Mouse (Mus musculus): ENCODE data around the gene Rpl9-ps1. TPM values are rescaled to one million over a fixed set of nuclear protein-coding genes. Genes with fewer than 3 reads are reported as not detected.

Rpl9-ps1 gene
- not detected for total RNA-seq (2021)
- long read RNA-seq, experiment 1, result 0 reads
- long read RNA-seq, experiment 2, result 0 reads

DNA sequence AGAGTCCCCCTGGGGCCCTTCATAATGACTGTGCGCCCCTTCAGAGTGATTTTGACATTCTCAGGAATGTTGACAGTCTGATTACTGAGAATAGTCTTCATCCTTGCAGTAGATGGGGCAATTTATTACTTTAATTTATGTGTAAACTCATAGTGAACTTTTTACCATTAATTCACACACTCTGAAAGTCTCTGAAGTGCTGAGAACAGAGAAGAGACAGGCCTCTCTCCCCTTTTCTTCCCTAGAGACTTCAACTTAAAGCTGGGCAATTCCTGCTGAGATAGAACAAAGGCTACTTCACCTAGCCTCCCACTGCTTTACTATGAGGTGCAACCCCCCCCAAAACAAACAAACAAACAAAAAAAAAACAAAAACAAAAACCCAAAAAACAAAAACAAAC is at the start of gene Rpl9-ps1:
Rpl9-ps1 (minus strand) TSS at position 101 of the 400 bp plus-strand sequence.
- no peak for DNase-seq (ENCODE audit: low spot score in 2 of 2)

DNA sequence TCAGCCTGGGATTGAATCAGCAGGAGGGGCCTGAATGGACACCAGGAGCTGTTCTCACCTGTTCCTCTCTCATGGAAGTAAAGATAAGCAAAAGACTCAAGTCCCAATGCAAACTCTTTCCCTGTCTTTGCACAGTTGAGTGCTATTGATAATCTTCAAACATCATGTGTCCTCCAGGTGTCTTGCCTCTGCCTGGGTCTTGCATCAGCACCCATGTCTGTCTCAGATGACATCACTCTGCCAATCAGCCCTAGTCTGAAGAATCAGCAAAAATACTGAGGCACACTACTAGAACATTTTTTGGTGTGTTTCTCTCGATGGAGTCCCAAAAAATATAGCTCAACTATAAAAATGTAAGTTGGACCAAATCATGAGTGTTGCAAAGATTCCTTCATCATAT is 46.6 kb upstream of the Rpl9-ps1 start:
- no peak for DNase-seq (ENCODE audit: low spot score in 2 of 2)

DNA sequence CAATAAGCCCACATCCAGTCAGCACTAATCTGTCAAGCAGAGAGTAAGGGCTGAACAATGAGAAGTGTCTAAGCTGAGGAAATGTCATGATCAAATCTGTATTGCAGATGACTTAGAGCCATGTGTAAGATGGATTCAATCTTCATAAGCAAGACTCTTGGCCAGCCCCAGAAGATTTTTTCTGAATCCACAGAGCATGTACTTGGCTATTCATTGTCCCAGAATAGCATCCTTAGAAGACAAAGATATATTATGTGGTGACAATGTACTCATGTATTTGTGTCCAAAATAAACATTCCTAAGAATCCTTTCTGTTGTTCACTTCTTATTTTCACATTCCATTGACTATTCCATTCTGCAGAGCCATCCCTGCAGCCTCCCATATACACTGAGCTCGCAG is 44.5 kb upstream of the Rpl9-ps1 start:
- no peak for DNase-seq (ENCODE audit: low spot score in 2 of 2)

DNA sequence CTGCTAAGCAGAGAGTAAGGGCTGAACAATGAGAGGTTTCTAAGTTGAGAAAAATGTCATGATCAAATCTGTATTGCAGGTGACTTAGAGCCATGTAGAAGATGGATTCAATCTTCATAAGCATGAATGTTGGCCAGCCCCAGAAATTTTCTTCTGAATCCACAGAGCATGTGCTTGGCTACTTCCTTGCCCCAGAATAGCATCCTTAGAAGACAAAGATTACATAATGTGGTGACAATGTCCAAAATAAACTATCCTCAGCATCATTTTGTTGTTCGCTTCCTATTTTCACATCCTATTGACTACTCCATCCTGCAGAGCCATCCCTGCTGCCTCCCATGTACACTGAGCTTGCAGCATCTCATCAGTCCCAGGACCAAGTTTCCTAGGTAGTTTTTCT is 30.2 kb upstream of the Rpl9-ps1 start:
- no peak for DNase-seq (ENCODE audit: low spot score in 2 of 2)

DNA sequence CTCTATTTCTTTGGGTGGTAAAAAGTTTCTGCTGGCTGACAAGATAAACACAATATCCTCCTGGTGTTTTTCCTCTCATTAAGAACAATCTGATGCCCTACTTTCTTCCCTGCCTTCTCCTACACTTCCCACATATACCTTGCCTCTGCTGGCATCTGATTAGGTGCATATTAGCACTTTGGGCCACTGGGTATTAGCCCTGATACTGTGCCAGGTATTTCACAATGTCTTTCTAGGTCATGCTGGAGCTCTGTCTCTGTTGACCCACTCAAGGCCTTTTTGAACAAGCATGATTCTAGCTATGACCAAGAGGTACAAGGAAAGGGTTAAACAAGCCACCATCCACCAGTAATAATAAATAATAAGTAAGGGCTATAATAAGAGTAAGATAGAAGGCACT is 26.3 kb upstream of the Rpl9-ps1 start:
- DNase-seq (ENCODE audit: low spot score in 2 of 2), result no peak

DNA sequence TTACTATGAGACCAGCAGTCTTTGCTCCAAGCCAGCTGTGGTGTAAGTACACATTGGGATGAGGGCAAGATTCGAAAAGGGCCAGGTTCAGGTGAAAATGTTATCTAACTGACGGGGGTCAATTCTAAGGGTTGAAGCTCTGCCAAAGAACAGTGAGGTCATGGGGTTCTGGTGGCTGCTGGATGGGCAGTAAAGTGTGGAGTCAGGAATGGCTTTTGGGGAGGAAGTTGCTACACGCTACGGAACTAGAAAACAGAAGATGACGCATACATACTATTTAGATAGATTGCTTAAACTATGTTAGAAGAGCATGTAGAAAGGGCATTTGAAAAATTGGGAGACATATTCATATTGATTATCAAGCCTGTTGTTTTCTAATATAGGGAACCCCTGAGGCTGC is 18.1 kb upstream of the Rpl9-ps1 start:
- DNase-seq (ENCODE audit: low spot score in 2 of 2), result no peak

DNA sequence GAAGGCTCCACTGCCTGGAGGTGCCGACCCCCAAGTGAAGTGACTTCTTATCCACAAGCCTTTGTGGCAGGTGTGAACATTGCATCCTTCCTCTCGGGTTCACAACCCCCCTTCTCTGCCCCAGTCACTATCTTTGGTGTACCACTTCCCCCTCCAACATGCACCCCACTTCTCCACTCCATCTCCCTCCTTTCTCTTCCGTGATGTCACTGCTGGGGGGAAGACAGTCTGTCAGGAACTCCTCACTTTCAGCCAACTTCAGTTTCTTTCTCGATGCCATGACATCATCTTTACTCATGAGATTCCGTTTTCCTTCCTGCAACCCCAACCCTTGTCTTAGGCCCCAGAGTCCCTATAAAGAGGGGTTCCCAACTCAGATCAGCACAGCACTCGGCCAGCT is 16.8 kb upstream of the Rpl9-ps1 start, which contains the start of gene Ccl4:
Ccl4 (plus strand) TSS at position 381 of the 400 bp plus-strand sequence.
- no peak for DNase-seq (ENCODE audit: low spot score in 2 of 2)

DNA sequence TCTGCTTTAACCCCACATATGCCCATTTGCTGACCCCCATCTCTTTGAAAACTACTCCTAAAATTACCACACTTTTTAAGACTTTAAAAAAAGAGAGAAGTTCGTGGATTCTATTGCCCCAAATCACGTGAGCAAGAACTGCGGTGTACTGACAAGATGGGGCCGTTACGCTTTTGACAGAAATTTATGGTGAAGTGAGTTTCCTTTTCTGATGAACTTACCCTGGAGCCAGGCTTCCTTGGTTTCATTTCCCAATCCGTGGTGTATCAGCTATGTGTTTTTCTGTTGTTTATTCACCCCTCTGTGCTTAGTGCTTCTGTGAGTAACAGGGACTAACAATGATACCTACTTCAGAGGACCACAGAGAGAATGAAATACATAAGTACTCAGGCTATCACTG is 13.4 kb upstream of the Rpl9-ps1 start:
- DNase-seq (ENCODE audit: low spot score in 2 of 2), result no peak

DNA sequence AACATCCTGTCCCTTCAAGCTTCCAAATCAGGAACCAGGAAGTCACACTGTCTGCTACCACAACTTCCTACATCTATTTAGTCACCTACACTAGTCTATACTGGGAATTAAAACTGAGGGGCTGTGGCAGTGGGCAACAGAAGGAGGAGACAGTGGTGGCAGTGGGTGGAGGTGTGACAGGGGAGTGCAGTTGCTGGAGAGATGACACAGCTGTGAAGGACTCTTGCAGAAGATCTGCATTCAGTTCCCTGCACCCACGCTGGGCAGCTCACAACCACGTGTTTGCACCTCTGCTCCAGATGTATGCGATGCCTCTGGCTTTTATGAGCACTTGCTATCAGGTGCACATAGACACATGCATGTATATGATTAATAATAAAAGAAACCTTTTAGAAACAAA is 12.1 kb upstream of the Rpl9-ps1 start:
- DNase-seq (ENCODE audit: low spot score in 2 of 2), result no peak

DNA sequence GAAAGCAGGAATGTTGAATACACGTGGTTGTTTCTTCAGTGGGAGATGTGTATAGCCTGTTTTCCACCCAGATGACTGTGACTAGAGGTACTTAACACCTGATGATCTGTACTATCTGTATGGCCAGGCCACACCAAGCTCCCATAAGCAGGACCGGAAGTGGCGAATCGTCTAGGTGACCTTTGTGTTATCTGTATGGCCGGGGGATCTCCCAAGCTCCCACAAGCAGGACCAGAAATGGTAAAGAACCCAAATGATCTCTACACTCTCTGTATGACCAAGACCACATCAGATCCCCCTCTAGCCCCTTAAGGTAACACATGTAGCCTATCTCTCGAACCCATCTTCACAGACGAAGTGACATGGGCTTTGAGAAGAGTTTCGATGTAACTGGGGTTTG is 9.2 kb upstream of the Rpl9-ps1 start:
- DNase-seq (ENCODE audit: low spot score in 2 of 2), result no peak

DNA sequence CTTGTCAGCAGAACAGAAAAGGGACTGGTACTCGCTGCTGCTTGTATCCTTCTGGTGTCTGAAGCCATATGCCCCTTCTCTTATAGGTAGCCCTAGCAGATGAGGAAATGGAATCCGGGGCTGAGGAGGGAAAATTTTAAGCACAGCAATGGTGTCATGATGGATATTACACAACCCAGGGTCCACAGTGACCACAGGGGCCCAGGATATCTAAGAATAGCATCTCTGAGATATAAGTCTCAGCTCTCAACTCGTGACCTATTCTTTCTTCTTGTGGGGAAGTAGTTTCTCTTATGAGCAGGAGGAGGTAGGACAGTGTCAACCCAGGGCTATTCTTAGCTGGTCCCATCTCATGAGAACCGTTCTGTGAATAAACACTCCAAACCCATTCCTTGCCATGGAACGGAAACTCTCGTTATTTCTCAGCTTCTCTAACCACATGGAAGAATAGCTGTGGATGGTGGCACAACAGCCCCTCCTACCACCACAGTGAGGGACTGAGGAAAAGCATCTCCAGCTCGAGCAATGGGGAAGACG is 4.0 kb upstream of the Rpl9-ps1 start, which contains the start of gene Ccl3:
Ccl3 (minus strand) TSS at position 51 of the 537 bp plus-strand sequence.
- DNase-seq (ENCODE audit: low spot score in 2 of 2), result no peak

DNA sequence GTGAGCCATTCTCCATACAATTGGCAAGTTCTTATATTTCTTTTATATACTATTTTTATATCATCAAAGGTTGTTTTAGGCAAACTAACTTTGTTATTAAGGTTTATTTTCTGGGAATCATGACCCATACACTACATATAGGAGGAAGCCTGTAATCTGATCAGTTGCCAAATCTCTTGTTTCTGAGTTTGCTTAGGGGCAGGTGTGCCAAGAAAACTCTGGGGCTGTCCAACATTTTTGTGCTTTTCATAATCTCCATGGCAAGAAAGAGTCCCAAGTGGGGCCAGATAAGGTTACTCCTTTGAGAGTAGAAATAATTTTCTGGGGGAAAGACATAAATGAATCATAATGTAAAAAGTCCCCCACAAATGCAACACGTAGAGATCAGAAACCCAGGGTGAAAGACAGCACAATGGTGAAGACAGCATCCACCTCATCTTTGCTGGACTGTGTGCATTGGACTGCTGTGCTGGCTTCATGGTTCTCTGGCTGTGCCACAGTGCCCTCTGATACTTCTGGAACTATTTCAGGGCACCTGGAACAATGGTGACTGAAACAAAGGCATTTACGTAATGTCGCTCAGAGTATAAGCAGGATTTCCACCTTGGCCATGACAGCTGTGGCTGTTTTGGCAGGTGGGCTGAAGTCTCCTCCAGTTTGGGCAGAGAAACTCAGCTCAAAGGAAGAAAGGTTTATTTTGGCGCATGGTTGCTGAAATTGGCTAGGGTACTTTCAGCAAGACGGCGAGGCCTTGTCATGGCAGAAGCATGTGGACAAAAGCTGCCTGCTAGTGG is 1.1 kb upstream of the Rpl9-ps1 start:
- no peak for DNase-seq (ENCODE audit: low spot score in 2 of 2)

DNA sequence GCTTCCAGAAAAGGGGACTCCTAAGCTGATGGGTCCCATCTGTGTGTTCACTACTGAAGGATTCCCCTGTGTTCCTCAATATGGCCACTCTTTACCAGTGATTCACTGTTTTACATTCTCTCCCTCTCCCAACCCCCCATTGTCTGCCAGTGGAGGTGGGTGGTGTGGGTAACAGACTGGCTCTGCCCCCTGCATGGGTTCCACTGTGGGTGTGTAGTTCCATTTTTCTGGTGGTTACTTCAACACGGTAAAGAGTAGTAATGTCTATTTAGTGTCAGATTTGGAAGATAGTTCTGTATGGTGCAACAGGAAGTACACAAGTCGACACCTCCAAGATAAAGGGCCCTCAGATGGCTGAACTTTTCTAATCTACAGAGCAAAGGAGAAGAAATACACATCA is 4.2 kb downstream of the Rpl9-ps1 start:
- no peak for DNase-seq (ENCODE audit: low spot score in 2 of 2)

DNA sequence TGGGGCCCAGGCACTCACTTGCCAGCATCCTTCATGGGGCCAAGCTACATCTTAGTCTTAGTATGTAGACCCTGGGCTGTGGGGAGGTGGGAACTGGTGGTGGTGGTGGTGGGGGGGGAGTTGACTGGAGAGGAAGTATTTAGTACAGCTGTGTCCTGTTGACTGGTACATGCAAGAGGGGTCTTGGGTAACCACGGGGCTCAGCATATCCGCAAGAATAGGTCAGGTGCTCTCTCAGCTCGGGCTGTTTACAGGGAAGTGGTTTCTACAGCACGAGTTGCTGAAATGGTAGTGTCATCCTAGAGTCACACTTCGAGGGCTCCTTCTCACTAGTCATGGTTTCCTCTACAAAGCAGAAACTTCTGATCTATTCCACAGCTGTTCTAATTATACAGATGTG is 5.3 kb downstream of the Rpl9-ps1 start:
- no peak for DNase-seq (ENCODE audit: low spot score in 2 of 2)

DNA sequence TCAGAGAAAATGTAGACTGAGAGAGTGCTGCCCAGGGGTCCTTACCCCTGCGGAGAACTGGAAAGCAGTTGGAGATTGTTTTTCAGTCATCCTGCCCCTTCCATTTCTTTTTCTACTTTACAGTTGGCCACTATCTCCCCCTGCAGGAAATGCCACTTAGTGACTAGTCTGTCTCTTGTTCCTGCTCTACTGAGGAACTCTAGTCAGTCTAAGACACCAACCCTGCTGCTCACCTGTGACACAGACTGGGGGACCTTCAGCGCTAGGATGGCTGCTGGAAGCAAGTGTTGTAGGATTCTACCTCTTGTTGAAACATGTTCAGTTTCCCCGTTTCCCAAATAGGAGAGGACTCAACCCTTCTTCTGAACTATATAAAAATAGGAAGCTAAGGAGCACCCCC is 5.9 kb downstream of the Rpl9-ps1 start:
- DNase-seq (ENCODE audit: low spot score in 2 of 2), result no peak

DNA sequence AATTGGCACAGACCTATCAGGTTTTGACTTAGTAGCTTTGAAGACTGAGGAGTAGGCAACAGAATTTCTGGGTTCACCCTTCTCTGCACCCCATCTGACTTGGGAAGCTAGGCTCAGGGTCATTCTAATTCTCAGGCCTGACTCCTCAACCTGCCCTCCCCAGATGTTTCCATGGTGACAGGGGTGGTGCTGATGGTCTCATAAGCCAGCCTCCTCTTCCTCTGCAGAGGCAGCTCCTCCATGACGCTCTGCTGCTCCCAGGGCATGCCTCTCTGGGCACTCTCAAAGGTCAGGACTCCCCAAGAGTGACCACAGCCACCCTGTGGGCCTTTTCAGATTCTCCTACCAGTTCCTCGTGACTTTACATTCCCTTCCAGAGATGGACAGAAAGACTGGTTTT is 6.5 kb downstream of the Rpl9-ps1 start:
- DNase-seq (ENCODE audit: low spot score in 2 of 2), result no peak

DNA sequence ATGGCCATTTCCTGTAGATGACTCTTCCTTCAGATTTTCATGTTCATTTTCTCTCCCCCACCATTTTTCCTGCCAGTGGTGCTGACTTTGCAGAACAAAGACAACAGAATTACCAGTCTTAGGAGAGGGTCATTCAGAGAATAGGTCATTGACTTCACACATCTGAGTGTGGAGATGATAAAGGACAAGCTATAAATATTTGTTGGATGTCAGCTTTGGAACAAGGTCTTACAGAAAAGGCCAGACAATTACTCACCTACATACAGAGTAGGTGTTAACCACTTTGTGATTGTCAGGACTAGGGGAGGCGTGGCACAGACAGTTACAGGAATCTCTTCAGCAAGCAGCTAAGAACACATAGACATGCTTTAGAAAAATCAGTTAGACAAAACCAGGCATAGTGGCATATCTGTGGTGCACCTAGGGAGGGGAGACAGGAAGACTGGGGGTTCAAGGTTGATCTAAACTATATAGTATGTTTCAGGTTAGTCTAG is 8.6 kb downstream of the Rpl9-ps1 start:
- no peak for DNase-seq (ENCODE audit: low spot score in 2 of 2)

DNA sequence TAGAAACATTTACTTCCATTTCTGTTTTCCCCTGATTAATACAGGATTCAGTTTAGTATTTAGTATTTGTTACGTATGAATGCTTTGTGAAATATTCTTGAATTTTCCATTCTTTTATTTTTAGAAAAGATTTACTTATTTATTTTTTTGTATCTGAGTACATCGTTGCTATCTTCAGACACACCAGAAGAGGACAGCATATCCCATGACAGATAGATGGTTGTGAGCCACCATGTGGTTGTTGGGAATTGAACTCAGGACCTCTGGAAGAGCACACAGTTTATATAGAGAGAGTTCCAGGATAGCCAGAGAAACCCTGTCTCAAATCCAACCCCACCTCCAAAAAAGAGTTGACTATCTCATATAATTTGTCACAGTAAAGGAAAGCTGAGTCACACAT is 10.5 kb downstream of the Rpl9-ps1 start:
- no peak for DNase-seq (ENCODE audit: low spot score in 2 of 2)

DNA sequence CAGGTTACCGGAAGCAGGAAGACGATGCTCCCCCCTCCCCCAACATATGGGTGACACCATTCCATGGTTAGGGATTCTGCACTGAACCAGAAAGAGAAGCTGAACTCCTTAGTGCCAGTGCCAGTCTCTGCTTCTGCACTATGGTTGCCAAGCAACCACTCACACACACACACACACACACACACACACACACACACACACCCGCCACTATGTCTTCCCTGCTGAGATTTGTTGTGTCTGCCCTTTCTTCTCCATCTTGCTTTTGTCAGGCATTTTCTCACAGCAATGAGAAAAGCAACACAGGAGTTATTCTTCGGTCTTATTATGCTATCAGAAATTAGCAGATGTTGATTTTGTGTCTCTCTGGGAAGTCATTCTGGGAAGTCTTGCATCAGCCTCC is 11.0 kb downstream of the Rpl9-ps1 start:
- DNase-seq (ENCODE audit: low spot score in 2 of 2), result no peak

DNA sequence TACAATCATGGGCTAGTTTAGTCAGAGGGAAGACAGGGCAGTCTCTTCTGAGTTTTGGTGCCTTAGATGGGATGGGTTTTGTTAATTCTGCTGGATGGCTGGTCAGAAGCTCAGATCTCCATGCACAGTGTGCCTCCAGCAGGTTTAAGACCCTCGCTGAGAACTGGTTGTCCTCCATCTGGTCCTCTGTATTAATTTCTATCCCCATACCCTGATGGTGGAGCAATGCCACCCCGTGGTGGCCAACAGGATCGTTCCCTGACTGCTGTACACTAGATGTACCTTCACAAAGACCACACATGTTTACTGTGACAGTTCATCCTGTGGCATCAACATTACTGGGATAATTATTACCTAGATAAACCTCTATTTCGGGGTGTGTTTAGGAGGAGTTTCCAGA is 12.7 kb downstream of the Rpl9-ps1 start:
- DNase-seq (ENCODE audit: low spot score in 2 of 2), result no peak

DNA sequence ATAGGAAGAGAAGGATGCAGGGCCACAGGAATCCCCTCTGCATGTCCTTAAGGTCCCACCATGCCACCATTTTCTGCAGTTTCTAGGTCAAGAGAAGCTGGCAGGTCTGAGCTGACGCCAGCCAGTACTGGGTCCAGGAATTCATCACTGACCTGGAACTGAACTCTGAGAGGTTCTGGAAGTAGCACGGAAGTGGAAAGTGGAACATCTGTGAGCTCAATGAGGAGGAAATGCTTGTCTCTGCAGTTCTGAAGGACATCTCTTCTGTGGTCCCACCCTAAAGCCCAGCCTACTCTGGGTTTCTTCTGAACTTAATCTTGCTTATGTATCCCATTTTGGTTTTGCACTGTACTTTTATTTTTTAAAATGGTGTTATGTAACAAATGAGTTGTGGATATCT is 14.4 kb downstream of the Rpl9-ps1 start:
- no peak for DNase-seq (ENCODE audit: low spot score in 2 of 2)

DNA sequence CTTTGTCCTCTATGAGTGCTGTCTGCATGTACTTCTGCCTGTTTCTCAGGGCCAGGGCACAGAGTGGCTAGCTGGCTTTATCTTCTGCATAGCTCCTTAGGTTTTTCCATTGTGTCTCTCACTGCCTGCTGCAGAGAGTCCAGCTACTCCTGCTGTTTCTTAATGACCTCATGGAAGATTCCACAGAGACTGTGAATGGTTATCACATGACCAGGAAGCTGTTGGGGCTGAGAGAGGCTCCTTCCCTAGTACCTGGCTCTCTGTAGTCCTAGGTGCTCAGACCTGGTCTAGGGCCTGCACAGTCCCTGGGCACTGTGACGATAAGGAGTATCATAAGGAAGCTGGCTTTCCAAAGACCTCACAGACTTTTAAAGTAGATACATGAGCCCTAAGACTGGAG is 14.8 kb downstream of the Rpl9-ps1 start:
- DNase-seq (ENCODE audit: low spot score in 2 of 2), result no peak

DNA sequence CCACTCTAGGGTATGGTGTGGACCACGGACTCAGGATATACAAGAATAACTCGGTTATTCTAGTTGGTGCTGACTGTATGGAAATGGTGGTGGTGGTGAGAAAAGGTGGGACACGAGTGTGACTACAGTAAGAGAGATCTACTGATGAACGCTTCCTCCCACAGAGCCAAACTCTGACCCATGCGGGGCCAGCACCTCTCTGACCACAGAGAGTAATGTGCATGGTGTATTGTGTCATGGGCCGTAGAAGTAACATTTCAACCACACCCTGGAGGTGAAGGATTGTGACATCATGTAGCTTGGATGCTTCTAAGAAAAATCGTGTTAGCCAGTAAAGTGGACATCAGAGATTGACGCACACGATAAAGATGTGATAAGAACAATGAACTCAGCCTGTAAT is 16.6 kb downstream of the Rpl9-ps1 start:
- DNase-seq (ENCODE audit: low spot score in 2 of 2), result no peak

All from layer of hippocampus, postnatal 14 days (tissue).